Mouse (Mus musculus) forebrain, embryonic 14.5 days (tissue): ENCODE measurements at regions not wholly inside any gene's neighbourhood (a gene's known extent, or its start where the extent isn't known, plus 50 kb on each side); places are given as distances from the start of the nearest gene placed in this dataset.

Experiments used
- ATAC-seq: fragments of 200-750 bp; cut with Nextera tagmentation; 2 replicates; pipeline ENCODE4 v1.8.0; 2017; ENCODE audit warnings: mild to moderate bottlenecking, moderate library complexity
- DNase-seq: peaks from one replicate; pipeline ENCODE4 v3.0.0-alpha.2; 2015; ENCODE audit warnings: low spot score
- H3K27ac ChIP-seq: fragments of 300-500 bp; sonication (generic); 2 replicates; pipeline ENCODE4 v1.5.1; 2014; ENCODE audit warnings: low read depth, mild to moderate bottlenecking, control low read depth, low read length, moderate library complexity
- H3K27me3 ChIP-seq: fragments of 300-500 bp; sonication (generic); replicated peaks from 2 replicates; pipeline ENCODE4 v1.6.1; 2014; ENCODE audit warnings: low read length, control low read depth, mixed read lengths; ENCODE audit not compliant: control insufficient read depth, insufficient read depth
- H3K36me3 ChIP-seq: fragments of 300-500 bp; sonication (generic); 2 replicates; pipeline ENCODE4 v1.6.1; 2014; ENCODE audit warnings: low read length, control low read depth; ENCODE audit not compliant: control insufficient read depth, insufficient read depth
- H3K4me1 ChIP-seq: fragments of 300-500 bp; sonication (generic); 2 replicates; pipeline ENCODE4 v1.6.1; 2014; ENCODE audit warnings: antibody characterized with exemption, low read length, control low read depth; ENCODE audit not compliant: control insufficient read depth, insufficient read depth
- H3K4me2 ChIP-seq: fragments of 300-500 bp; sonication (generic); 2 replicates; pipeline ENCODE4 v1.6.1; 2014; ENCODE audit warnings: mild to moderate bottlenecking, control low read depth, low read length
- H3K4me3 ChIP-seq: fragments of 300-500 bp; sonication (generic); 2 replicates; pipeline ENCODE4 v1.5.1; 2014; ENCODE audit warnings: low read depth, low read length, control low read depth
- H3K9ac ChIP-seq: fragments of 300-500 bp; sonication (generic); 2 replicates; pipeline ENCODE4 v1.6.1; 2014; ENCODE audit warnings: mild to moderate bottlenecking, low read length, control low read depth, moderate library complexity
- H3K9me3 ChIP-seq: fragments of 300-500 bp; sonication (generic); replicated peaks from 2 replicates; pipeline ENCODE4 v1.6.1; 2016; ENCODE audit warnings: low read length, control low read depth, mixed read lengths; ENCODE audit not compliant: control insufficient read depth
- WGBS: fragments of 180-500 bp; shearing (Covaris S2); extraction: QIAGEN DNeasy Blood & Tissue Kit; methylation state at CpG from one replicate; pipeline ENCODE4 v1.1.7; 2014; 5-methylcytosine and 5-hydroxymethylcytosine counted together

- Histone ChIP-seq H3K36me3 (no peaks in the 10 kb centered on the region), H3K9me3 (no peaks in the 10 kb centered on the region), H3K9ac (no peak overlapping the region), H3K27me3 (no peaks in the 10 kb centered on the region), H3K27ac (no peak overlapping the region), H3K4me3 (no peak overlapping the region), H3K4me2 (no peak overlapping the region), H3K4me1 (no peaks in the 10 kb centered on the region)
- WGBS = 63% methylated on average over 5 of the region's 5 CpGs
- DNase-seq = peak; percentile 30
- no peak for ATAC-seq
Measured at GRCm38 (mm10) chr13:101550526-101550925, 217.5 kb downstream of the Pik3r1 start.

GRCm38 (mm10) chr13:101547887-101548286, 220.1 kb downstream of the Pik3r1 start:
- no peak overlapping the region for H3K27ac ChIP-seq
- no peaks in the 10 kb centered on the region for H3K27me3 ChIP-seq
- no peak for DNase-seq
- no peaks in the 10 kb centered on the region for H3K36me3 ChIP-seq
- H3K9ac ChIP-seq = no peak overlapping the region
- ATAC-seq = no peak
- H3K4me3 ChIP-seq = no peak overlapping the region
- no peaks in the 10 kb centered on the region for H3K4me1 ChIP-seq
- H3K4me2 ChIP-seq = no peak overlapping the region
- 74% methylated on average over 6 of the region's 6 CpGs for WGBS
- H3K9me3 ChIP-seq = no peaks in the 10 kb centered on the region

- Histone ChIP-seq H3K27ac (no peak overlapping the region), H3K27me3 (no peaks in the 10 kb centered on the region)
- no peak for ATAC-seq
Measured at GRCm38 (mm10) chr13:101547365-101547764, 220.7 kb downstream of the Pik3r1 start.

GRCm38 (mm10) chr13:101545344-101546181, 222.5 kb downstream of the Pik3r1 start:
- Histone ChIP-seq H3K36me3 (no peaks in the 10 kb centered on the region), H3K4me2 (no peak overlapping the region), H3K9me3 (no peaks in the 10 kb centered on the region), H3K27ac (no peak overlapping the region), H3K9ac (no peak overlapping the region), H3K4me3 (no peak overlapping the region), H3K4me1 (0 out of 2 replicates have a peak, but pooled peaks cover 1% of the 10 kb centered on the region), H3K27me3 (no peaks in the 10 kb centered on the region)
- 29% methylated on average over 6 of the region's 6 CpGs for WGBS
- ATAC-seq (no peak), DNase-seq (no peak)

More at GRCm38 (mm10) chr13:101547365-101547764, 220.7 kb downstream of the Pik3r1 start:
- no peaks in the 10 kb centered on the region for H3K4me1 ChIP-seq
- no peak overlapping the region for H3K4me2 ChIP-seq
- no peaks in the 10 kb centered on the region for H3K36me3 ChIP-seq
- WGBS = 86% methylated on average over 2 of the region's 2 CpGs
- H3K9me3 ChIP-seq = no peaks in the 10 kb centered on the region
- H3K9ac ChIP-seq = no peak overlapping the region
- H3K4me3 ChIP-seq = no peak overlapping the region
- DNase-seq = no peak

GRCm38 (mm10) chr13:101540391-101541191, 227.4 kb downstream of the Pik3r1 start:
- Histone ChIP-seq H3K27ac (no peak overlapping the region), H3K4me1 (0 out of 2 replicates have a peak, but pooled peaks cover 2% of the 10 kb centered on the region), H3K9me3 (no peaks in the 10 kb centered on the region), H3K36me3 (no peaks in the 10 kb centered on the region), H3K27me3 (no peaks in the 10 kb centered on the region), H3K4me3 (no peak overlapping the region), H3K9ac (no peak overlapping the region), H3K4me2 (no peak overlapping the region)
- WGBS = 44% methylated on average over 14 of the region's 14 CpGs
- DNase-seq (no peak), ATAC-seq (no peak)

- no peak for ATAC-seq
- 92% methylated on average over 1 of the region's 1 CpGs for WGBS
Measured at GRCm38 (mm10) chr13:101538110-101538509, 229.9 kb downstream of the Pik3r1 start.

GRCm38 (mm10) chr13:101536019-101536418, 232.0 kb downstream of the Pik3r1 start:
- Histone ChIP-seq H3K9ac (no peak overlapping the region), H3K27me3 (no peaks in the 10 kb centered on the region), H3K4me3 (no peak overlapping the region), H3K4me2 (no peak overlapping the region), H3K4me1 (peaks cover 2% of the 10 kb centered on the region; the same call in 1 of the 2 replicates), H3K36me3 (no peaks in the 10 kb centered on the region), H3K9me3 (no peaks in the 10 kb centered on the region), H3K27ac (no peak overlapping the region)
- 91% methylated on average over 1 of the region's 1 CpGs for WGBS
- ATAC-seq (no peak), DNase-seq (no peak)

More at GRCm38 (mm10) chr13:101538110-101538509, 229.9 kb downstream of the Pik3r1 start:
- Histone ChIP-seq H3K9me3 (no peaks in the 10 kb centered on the region), H3K4me2 (no peak overlapping the region), H3K36me3 (no peaks in the 10 kb centered on the region), H3K4me3 (no peak overlapping the region), H3K9ac (no peak overlapping the region), H3K27me3 (no peaks in the 10 kb centered on the region), H3K4me1 (peaks cover 2% of the 10 kb centered on the region; the same call in 1 of the 2 replicates), H3K27ac (no peak overlapping the region)
- no peak for DNase-seq

- DNase-seq = no peak
- no peak for ATAC-seq
- H3K36me3 ChIP-seq = no peaks in the 10 kb centered on the region
- H3K4me3 ChIP-seq = no peak overlapping the region
- no peaks in the 10 kb centered on the region for H3K27me3 ChIP-seq
- no peak overlapping the region for H3K27ac ChIP-seq
- 85% methylated on average over 3 of the region's 3 CpGs for WGBS
- no peak overlapping the region for H3K9ac ChIP-seq
- no peaks in the 10 kb centered on the region; the same call in 1 of the 2 replicates for H3K4me1 ChIP-seq
- H3K4me2 ChIP-seq = no peak overlapping the region
- no peaks in the 10 kb centered on the region for H3K9me3 ChIP-seq
Measured at GRCm38 (mm10) chr13:101535331-101535866, 232.6 kb downstream of the Pik3r1 start.
